Mouse (Mus musculus) hematopoietic multipotent progenitor cell, adult 10-12 weeks (in vitro differentiated cells): ENCODE results near the gene Gmpr2. TPM values are rescaled to one million over a fixed set of nuclear protein-coding genes. Genes with fewer than 3 reads are reported as not detected.

ENCODE experiments used
- polyA plus RNA-seq: library from polyadenylated mRNA; stranded (reverse); fragments of >175 nt; gene quantifications from 2 replicates; pipeline ENCODE4 v1.2.3, GENCODE M21; 2012; ENCODE audit warnings: low replicate concordance

Gene Gmpr2
- 5.9 and 22.3 TPM in 2 replicates for polyA plus RNA-seq

DNA sequence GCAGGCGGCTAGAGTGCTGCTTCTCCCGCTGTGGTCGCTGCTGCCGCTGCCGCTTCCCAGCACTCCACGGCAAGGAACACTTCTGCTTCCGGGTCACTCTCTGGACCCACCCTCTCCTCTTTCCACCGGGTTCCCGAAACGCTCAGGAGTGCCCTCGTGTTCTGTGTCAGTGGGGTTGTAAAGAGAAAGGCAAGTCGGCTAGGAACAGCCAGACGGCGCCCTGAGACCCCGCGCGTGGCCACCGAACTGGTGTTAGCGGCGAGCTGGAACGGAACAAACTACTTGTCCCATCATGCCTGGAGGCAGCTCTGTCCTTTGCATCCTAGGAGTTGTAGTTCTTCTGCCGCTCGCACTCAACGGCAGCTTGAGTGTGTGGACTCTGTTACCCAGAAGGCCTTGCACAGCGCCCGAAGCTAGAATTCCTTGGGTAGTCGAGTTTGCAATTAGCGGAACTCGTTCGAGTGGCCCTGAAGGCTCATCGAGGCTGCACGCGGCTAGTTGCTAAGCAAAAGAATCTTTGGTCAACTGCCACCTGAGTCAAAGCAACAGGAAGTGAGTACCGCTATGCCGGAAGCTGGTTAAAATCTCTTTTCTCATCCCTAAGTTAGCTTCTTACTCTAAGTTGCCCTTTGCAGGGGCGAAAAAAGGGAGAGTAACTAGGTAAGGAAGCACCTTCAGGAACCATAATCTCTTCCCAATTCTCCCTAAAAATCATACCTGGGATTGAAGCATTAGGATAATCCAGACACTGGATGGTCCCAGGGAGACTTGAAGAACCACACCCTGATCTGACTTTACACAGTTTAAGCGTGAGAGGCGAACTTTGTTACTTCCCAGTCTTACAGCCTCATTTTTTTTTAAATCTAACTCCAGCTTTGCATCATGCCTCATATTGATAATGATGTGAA, at the start of gene Gmpr2, which contains the start of gene Nedd8:
Gene Gmpr2, plus strand, starts transcription at position 109 of the 908 bp plus-strand sequence.
Gene Nedd8, minus strand, starts transcription at position 292 of the 908 bp plus-strand sequence.

DNA sequence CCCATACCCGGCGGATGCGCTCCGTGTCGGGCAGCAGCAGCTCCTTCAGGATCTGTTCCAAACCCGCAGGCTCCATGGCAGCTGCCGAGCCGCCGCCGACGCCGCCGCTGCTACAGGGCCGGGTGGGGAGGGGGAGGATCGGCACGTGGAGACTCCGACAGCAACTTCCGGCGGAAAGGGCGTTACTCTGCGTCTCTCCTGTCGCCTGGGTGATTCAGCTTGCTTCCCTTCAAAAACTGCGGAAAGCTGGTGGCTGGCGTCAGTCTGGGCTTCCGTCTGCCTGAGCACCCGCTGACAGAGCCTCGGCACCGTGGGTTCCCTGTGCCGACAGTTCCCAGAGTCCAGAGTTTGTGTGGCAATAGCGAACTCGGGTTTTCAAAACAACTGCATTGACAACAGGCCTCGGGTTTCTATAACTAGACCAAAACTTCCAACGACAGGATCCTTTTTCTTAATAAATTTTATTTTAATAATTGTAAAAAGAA, 36.2 kb upstream of the Gmpr2 start, which contains the start of gene Ipo4:
Gene Ipo4, minus strand, starts transcription at position 435 of the 485 bp plus-strand sequence.

DNA sequence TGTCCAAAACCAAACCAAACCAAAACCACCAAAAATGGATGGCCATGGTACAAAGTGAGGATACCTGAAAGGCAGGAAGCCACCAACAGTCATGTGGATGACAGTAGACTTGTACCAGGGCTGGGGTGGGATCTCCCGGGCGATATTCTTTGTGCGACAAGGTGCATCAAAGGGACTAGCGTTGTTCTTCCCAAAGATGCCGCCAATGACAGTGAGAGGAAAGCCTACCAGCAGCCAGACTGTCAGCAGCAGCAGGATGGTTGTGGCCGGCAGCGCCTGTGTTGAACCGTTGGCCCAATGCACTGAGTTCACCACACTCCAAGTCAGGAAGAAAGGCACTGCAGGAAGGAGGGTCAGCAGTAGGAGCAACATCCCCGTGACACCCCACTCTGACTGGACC, 33.9 kb upstream of the Gmpr2 start, which contains the start of gene Gm49378:
Gene Gm49378, minus strand, starts transcription at position 101 of the 400 bp plus-strand sequence.

GRCm38 (mm10) chr14:55643060-55643907, 28.5 kb upstream of the Gmpr2 start, which contains the start of gene Tm9sf1:
Tm9sf1 (minus strand) TSS chr14:55643806.

DNA sequence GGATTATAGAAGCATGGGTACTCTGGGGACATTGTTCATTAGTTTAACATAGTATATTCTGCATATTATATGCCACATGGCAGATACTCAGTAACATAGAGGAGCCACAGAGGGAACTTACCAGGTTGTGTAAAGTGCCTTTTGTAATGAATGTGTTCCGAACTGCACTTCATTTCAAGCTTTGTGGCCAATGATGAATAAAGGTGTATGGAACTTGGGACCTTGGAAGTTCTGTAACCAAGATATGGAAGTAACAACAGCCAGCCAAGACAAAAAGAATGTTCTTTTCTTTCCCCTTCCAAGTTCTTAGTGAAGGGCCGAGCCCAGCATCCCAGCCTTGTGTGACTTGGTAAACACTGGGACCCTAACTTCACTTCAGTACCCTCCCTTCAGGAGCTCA, 21.9 kb upstream of the Gmpr2 start, which contains the start of gene Tssk4:
Gene Tssk4, plus strand, starts transcription at position 301 of the 400 bp plus-strand sequence.

GRCm38 (mm10) chr14:55659960-55660573, 11.7 kb upstream of the Gmpr2 start, which contains the start of gene Mdp1:
Mdp1 (minus strand) TSS chr14:55660508.

DNA sequence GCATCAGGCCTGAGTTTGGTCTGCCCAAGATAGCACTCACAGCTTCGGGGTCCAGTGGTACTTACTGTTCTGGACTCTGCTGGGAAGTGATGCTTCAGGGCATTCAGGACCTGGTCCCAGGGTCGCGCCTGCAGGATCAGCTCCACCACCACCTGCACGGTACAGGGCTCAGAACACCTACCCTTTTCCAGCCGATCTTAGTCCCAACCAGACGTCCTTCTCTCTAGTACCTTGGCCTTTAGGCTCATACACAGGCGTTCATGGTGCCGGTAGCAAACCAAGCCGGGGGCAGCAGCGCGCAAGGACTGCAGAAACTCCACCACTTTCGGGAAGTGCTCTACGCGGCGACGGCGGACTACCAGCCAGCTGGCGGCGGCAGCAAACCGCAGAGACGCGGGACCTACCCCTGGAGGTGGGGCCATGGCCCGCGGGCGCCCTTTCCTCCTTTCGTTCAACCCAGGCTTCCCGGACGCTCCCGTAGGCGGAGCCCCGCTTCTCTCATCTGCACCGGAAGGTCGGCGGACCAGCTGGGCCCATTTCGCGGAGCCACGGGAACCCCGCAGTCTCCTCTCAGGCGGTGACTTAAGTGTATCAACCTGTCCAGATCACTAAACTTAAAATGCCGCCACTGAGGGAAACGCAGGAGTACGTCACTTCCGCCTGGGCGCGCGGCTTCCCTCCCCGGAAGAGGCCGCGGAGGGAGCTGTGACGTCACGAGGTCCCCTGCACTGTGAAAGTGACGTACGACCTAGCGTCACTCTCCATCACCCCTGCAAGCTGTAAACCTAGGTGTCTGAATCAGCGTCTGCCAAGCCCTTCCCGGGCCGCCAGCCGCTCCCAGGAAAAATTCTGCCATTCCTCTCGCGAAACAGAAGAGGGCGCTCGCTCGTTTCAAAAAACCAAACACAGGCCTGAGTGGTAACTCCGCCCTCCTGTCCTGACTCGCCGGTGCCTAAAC, 9.7 kb downstream of the Gmpr2 start, which contains the start of gene Tinf2:
Gene Tinf2, minus strand, starts transcription at position 661 of the 958 bp plus-strand sequence.

GRCm38 (mm10) chr14:55713729-55714122, 42.0 kb downstream of the Gmpr2 start, which contains the start of gene Tgm1:
Tgm1 (minus strand) TSS chr14:55713926.

GRCm38 (mm10) chr14:55721700-55722437, 50.1 kb downstream of the Gmpr2 start, which contains the start of gene Rabggta:
Rabggta (minus strand) TSS chr14:55722263.

Other genes with a start within 250 kb of the Gmpr2 start
- 25.8 and 52.4 TPM in 2 replicates for gene Dhrs4, start 193.2 kb upstream of the Gmpr2 start, polyA plus RNA-seq
- 3.4 and 6.3 TPM in 2 replicates for gene Carmil3, start 181.3 kb upstream of the Gmpr2 start, polyA plus RNA-seq
- not detected in 2 replicates for gene Cpne6, start 161.5 kb upstream of the Gmpr2 start, polyA plus RNA-seq
- gene Nrl, start 147.0 kb upstream of the Gmpr2 start, polyA plus RNA-seq = not detected in 2 replicates
- 40.5 and 60.9 TPM in 2 replicates for gene Pck2, start 131.7 kb upstream of the Gmpr2 start, polyA plus RNA-seq
- 66.7 and 69.0 TPM in 2 replicates for gene Dcaf11, start 111.9 kb upstream of the Gmpr2 start, polyA plus RNA-seq
- 2.0 TPM in 1 of 2 replicates, not detected in the other for gene A730061H03Rik, start 111.5 kb upstream of the Gmpr2 start, polyA plus RNA-seq
- gene Fitm1, start 96.3 kb upstream of the Gmpr2 start, polyA plus RNA-seq = 0.33 TPM in 1 of 2 replicates, not detected in the other
- 226 and 353 TPM in 2 replicates for gene Psme1, start 93.8 kb upstream of the Gmpr2 start, polyA plus RNA-seq
- 10.0 and 14.4 TPM in 2 replicates for gene Emc9, start 86.6 kb upstream of the Gmpr2 start, polyA plus RNA-seq
- gene Psme2, start 80.8 kb upstream of the Gmpr2 start, polyA plus RNA-seq = 65.8 and 135 TPM in 2 replicates
- 46.9 and 59.8 TPM in 2 replicates for gene Rnf31, start 80.2 kb upstream of the Gmpr2 start, polyA plus RNA-seq
- 35.4 and 179 TPM in 2 replicates for gene Irf9, start 68.4 kb upstream of the Gmpr2 start, polyA plus RNA-seq
- gene Rec8, start 53.9 kb upstream of the Gmpr2 start, polyA plus RNA-seq = 0.49 and 0.84 TPM in 2 replicates
- gene Ipo4, start 36.0 kb upstream of the Gmpr2 start, polyA plus RNA-seq = 14.0 and 57.8 TPM in 2 replicates
- 3.7 TPM in 1 of 2 replicates, not detected in the other for gene Gm49378, start 34.0 kb upstream of the Gmpr2 start, polyA plus RNA-seq
- gene Tm9sf1, start 28.1 kb upstream of the Gmpr2 start, polyA plus RNA-seq = 14.0 and 32.8 TPM in 2 replicates
- 0.45 and 0.48 TPM in 2 replicates for gene Tssk4, start 21.8 kb upstream of the Gmpr2 start, polyA plus RNA-seq
- 18.5 and 23.8 TPM in 2 replicates for gene Mdp1, start 11.4 kb upstream of the Gmpr2 start, polyA plus RNA-seq
- gene Nedd8, start 183 bp downstream of the Gmpr2 start, polyA plus RNA-seq = 36.9 and 68.6 TPM in 2 replicates
- gene Tinf2, start 9.9 kb downstream of the Gmpr2 start, polyA plus RNA-seq = 48.2 and 59.6 TPM in 2 replicates
- gene Tgm1, start 42.0 kb downstream of the Gmpr2 start, polyA plus RNA-seq = 13.8 and 16.6 TPM in 2 replicates
- 27.4 and 45.7 TPM in 2 replicates for gene Rabggta, start 50.3 kb downstream of the Gmpr2 start, polyA plus RNA-seq
- gene Dhrs1, start 73.7 kb downstream of the Gmpr2 start, polyA plus RNA-seq = 8.3 and 9.9 TPM in 2 replicates
- 16.1 and 20.1 TPM in 2 replicates for gene Nop9, start 73.8 kb downstream of the Gmpr2 start, polyA plus RNA-seq
- 0.11 and 0.15 TPM in 2 replicates for gene Cideb, start 86.5 kb downstream of the Gmpr2 start, polyA plus RNA-seq
- gene Ltb4r2, start 89.5 kb downstream of the Gmpr2 start, polyA plus RNA-seq = 0.13 and 0.56 TPM in 2 replicates
- 4.6 and 38.8 TPM in 2 replicates for gene Ltb4r1, start 94.0 kb downstream of the Gmpr2 start, polyA plus RNA-seq
- 0.45 and 1.2 TPM in 2 replicates for gene Adcy4, start 112.2 kb downstream of the Gmpr2 start, polyA plus RNA-seq
- gene Ripk3, start 116.9 kb downstream of the Gmpr2 start, polyA plus RNA-seq = 43.4 and 85.4 TPM in 2 replicates
- 0.08 and 0.16 TPM in 2 replicates for gene Nfatc4, start 151.2 kb downstream of the Gmpr2 start, polyA plus RNA-seq
- 0.58 and 0.74 TPM in 2 replicates for gene Nynrin, start 182.1 kb downstream of the Gmpr2 start, polyA plus RNA-seq
- 0.03 and 0.25 TPM in 2 replicates for gene Cbln3, start 212.5 kb downstream of the Gmpr2 start, polyA plus RNA-seq
- 32.4 and 55.4 TPM in 2 replicates for gene Khnyn, start 213.0 kb downstream of the Gmpr2 start, polyA plus RNA-seq
- 13.1 and 24.5 TPM in 2 replicates for gene Sdr39u1, start 228.4 kb downstream of the Gmpr2 start, polyA plus RNA-seq